Mouse (Mus musculus) left cerebral cortex, postnatal 4 days (tissue): ENCODE data around the gene Mob1b. TPM values are rescaled to one million over a fixed set of nuclear protein-coding genes. Genes with fewer than 3 reads are reported as not detected.
"Not testable (repeated sequence)": the region's sequence is repeated elsewhere in the genome, so short reads cannot be mapped to it uniquely, and the experiment has no call there.

Source experiments
- DNase-seq: peaks from one replicate; pipeline ENCODE4 v3.0.0-alpha.2; 2022
- intact Hi-C: fragments of 180-260 bp; cut with DNase I; formaldehyde crosslinking; loops from one replicate; pipeline ENCODE4 v1.15.1; 2025
- total RNA-seq, 2 experiments: library from RNA; stranded (reverse); gene quantifications; 2 replicates each; pipeline ENCODE4 v1.2.3; 2021

The Mob1b gene
- total RNA-seq, 2 experiments from 2014 or later, result 30.8 to 31.1 TPM

DNA sequence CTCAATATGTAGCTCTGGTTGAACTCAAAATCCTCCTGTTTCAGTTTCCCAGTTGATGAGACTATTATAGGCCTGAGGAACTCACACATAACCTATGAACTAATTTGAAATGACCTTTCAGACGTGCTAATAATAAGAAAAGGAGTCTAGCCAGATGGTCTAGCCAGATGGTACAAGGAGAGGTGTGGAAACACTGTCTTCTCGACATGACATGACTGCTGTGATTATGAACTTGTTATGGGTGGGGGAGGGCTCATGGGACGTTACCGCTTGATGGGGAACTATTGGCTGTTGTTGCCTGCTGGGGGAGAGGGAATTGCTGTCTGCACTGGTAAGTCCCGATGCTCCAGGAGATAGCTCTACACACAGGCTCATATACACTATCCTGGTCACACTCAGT is 23.4 kb upstream of the Mob1b start:
- no peak for DNase-seq
- intact Hi-C loops, result loop anchor here (10.0 kb wide), 1 partner anchor 688 kb away; no protein-coding TSS in a partner anchor

DNA sequence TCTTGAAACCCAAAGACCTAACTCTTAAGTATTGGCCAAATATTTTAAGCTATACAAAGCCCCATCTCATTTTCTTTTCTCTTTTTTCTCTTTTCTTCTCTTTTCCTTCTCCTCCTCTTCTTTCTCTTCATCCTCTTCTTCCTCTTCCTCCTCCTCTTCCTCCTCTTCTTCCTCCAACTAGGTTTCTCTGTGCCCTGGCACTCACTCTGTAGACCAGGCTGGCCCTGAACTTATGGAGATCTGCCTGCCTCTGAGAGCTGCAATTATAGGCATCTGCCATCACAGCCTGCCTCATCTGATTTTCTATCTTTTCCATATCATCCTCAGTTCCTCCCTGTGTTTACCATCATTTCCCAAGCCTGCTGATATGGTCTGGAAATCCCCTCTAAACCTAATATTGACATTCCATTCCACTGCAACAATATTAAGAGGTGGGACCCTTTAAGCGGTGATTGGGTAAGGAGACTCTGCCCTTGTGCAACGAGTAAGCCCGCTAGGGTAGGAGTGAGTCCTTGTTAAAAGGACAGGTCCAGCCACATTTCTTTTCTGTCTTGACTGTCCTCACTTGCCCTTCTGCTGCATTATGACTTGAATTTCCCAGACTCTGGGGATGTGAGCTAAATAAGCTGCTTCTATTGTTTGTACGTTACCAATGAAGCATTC is 21.3 kb upstream of the Mob1b start:
- no peak for DNase-seq
- intact Hi-C loops, result loop anchor here (10.0 kb wide), 1 partner anchor 685 kb away; no protein-coding TSS in a partner anchor

DNA sequence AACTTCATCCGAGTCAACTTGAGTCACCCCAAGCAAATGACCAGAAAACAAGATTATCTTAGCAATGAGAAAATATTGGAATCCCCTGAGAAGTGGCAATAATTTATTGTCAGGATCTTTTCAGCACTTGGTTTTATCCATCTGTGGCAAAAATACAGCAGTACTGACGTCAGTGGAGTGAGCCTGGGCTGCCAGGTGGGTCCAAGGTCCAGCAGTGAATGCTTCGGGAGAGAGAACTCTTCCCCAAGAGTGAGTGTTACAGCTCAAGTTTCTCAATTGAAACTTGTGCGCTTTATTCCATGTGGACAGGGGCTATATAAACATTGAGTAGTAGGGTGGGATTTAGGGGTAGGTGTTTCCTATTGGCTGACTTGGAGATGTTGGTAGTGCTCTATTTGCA is 18.6 kb upstream of the Mob1b start:
- no peak for DNase-seq
- intact Hi-C loops, result no loop called here

DNA sequence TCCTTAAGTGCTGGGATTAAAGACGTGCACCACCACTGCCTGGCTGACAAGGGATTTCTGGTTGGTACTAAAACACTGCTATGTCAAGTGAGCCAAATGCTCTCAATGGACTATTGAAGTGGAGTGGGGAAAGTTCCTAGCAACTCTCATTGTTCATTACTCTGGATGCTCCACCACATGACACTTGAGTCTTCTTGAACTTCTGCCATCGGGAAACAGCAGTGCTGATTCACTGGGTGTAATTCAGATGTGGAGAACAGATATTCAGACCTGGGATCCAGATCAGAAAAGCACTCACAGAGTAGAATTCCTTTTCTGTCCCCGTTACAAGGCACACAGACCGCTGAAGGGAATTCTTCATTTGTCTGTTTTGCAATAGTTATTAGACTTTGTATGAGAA is 17.1 kb upstream of the Mob1b start:
- no peak for DNase-seq
- intact Hi-C loops, result no loop called here

DNA sequence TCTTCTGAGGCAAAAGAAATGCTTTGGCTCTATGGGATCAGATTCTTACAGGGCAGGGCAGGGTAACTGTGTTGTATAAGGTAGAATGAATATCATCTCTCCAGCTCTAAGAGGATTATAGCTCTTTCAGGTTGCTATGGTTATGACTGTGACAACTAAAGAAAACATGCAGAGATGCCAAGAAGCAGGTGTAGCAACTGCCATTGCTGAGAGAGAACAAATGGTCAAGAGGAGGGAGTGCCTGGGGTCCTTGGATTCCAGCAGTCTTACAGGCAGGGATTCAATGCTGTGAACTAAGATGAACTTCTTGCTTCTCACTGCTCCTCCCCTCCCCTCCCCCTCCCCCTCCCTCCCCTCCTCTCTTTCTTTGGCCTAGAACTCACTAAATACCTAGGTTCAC is 9.5 kb upstream of the Mob1b start:
- intact Hi-C loops, result no loop called here

DNA sequence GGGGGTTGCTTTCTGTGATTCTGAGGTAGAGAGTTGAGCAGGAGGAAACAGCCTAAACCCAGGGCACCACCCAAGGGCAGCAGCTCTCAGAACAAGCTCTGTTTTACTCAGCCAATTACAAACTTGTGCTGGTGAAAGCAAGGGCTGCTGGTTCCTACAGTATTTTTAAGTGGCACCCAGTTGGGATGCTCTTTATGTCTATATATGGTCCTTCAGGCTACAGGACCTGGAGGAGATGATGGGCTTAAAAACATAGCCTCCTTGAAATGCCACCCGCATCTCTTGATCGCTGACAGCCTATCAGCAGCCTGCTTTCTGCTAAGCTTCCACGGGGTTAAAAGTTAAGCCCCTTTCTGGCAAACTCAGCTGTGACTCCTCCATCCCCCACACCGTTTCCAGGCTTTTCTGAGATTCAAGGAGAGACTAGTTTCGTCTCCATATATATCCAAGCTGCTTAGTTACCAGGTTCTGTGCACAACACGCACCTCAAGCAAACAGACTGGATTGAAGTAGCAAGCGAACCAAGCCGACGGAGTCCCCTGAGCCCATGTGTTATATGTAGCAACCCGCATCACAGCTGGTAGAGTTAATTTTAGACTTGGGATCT is 8.9 kb upstream of the Mob1b start:
- no peak for DNase-seq

More for the DNA sequence above, 9.5 kb upstream of the Mob1b start:
- DNase-seq, result no peak

DNA sequence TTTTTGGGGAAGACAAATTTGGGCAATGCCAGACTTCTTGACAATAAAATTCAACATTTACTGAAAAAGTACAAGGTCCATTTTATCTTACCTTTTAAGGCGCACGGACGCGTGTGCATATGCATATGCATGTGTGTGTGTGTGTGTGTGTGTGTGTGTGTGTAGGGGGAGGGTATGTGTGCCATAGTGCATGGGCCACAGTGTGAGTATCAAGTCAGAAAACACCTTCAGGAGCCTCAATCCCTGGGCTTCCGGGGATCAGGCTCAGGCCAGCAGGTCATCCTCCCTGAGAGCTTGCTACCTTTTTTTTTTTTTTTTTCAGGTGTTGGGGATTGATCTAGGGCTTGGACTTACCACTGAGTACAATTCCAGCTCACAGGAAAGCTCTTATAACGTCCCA is 8.3 kb upstream of the Mob1b start:
- intact Hi-C loops, result no loop called here
- no peak for DNase-seq

More for the DNA sequence above, 8.9 kb upstream of the Mob1b start:
- intact Hi-C loops, result no loop called here

DNA sequence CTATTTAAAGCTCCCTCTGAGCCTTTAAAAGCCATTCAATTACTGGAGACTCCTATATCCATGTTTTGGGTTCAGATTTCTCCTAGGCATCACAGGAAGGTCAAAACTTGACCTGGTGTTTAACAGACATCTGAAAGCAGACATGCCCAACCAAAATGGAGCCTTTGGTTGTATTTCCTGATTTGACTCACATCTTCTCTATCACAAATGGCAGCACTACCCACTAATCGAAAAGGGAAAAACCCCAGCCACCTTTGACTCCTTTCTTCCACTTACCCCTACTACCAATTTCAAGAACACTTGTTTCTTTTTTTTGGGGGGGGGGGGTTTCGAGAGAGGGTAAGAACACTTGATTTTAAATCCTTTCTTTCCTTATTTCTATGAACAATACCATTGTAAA is 3.7 kb upstream of the Mob1b start:
- intact Hi-C loops, result no loop called here
- no peak for DNase-seq

DNA sequence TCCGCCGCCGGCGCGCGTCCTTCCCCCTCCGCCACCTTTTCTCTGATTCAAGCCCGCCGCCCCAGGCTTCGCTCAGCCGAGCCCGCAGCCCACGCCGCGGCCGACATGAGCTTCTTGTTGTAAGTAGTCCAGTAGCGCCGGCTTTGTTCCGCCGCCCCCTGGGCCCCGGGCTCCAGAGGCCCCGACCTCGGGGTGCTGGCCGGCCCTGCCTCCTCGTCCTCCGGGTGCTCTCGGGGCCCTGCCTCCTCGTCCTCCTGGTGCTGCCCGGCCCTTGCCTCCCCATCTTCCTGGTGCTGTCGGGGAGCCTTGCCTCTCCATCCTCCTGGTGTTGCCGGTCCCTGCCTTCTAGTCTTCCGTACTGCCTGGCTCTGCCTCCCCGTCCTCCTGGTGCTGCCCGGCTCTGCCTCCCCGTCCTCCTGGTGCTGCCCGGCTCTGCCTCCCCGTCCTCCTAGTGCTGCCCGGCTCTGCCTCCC is 384 bp downstream of the Mob1b start:
- DNase-seq, result no peak
- intact Hi-C loops, result loop anchor here (5.0 kb wide), 1 partner anchor 34 kb away; no protein-coding TSS in a partner anchor

DNA sequence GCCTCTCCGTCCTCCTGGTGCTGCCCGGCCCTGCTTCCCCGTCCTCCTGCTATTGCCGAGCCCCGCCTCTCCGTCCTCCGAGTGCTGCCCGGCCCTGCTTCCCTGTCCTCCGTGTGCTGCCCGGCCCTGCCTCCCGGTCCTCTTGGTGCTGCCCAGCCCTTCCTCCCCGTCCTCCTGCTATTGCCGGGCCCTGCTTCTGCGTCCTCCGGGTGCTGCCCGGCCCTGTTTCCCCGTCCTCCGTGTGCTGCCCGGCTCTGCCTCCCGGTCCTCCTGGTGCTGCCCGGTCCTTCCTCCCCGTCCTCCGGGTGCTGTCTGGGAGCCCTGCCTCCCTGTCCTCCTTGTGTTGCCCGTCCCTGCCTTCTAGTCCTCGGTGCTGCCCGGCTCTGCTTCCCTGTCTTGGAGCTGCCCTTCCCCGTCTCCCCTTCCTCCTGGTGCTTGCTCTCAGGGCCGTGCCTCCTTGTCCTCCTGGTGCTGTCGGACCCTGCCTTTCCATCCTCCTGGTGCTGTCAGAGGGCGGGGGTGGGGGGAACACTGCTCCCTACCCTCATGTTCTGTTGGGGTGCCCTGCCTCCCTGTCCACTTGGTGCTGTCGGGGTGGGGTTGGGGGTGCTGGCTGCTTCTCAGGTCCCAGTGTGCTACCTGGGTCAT is 1.0 kb downstream of the Mob1b start:
- DNase-seq, result peak; percentile 26
- intact Hi-C loops, result loop anchor here (5.0 kb wide), 1 partner anchor 34 kb away; no protein-coding TSS in a partner anchor

DNA sequence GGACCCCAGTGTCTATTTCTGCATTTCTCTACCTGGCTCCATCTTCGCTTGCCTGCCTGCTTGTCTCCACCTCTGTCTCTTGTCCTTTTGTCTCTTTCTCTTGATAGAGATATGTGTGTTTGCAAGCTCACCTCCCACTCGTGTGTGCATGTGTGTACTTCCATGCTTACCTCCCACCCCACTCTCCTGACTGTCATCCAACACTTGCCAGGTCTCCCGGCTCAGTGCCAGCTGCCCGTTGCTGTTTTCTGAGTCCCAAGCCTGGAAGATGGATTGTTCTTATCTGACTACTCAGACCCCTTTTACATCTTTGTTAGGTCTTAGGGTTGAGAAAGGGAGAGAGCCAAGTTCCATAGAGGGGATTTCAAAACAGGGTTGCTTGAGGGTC is 1.6 kb downstream of the Mob1b start:
- intact Hi-C loops, result loop anchor here (5.0 kb wide), 1 partner anchor 35 kb away; no protein-coding TSS in a partner anchor
- DNase-seq, result peak; percentile 74

DNA sequence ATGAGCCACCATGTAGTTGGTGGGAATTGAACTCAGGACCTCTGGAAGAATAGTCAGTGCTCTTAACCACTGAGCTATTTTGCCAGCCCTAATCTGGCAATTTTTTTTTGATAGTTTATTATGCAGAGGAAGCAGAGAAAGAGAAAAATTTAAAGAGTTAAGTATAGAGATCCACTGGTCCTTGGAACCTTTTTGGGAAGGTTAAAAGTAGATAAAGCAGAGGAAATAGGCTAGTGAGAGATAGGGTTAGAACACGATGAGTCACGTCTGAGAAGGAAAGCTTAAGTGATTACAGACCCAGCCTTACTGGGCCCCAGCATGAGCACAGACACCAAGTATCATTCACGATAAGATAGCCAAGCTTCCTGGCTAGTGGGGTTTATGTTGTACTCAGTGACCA is 3.4 kb downstream of the Mob1b start:
- intact Hi-C loops, result loop anchor here (5.0 kb wide), 1 partner anchor 37 kb away; no protein-coding TSS in a partner anchor

DNA sequence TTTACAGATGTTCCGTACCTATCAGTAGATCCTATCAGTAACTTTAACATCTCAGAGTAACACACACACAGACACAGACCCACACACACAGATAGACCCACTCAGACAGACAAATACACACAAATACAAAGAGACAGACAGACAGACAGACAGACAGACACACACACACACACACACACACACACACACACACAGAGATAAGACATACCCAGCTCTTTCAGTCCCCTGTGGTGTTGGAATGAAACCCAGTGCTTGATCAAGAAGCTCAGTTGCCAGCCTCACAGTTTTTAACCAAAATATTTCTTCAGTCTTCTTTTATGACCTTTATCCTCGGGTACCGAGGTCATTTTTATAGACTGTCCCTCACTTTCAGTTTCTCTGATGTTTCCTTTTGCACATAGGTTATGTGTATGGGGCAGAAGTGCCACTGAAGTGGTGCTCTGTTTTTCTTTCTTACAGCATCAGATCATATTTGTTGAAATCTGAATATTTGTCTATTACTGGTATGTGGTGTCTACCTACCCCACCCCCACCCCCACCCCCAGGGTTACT is 7.0 kb downstream of the Mob1b start:
- intact Hi-C loops, result no loop called here
- DNase-seq, result no peak

More for the DNA sequence above, 3.4 kb downstream of the Mob1b start:
- no peak for DNase-seq

DNA sequence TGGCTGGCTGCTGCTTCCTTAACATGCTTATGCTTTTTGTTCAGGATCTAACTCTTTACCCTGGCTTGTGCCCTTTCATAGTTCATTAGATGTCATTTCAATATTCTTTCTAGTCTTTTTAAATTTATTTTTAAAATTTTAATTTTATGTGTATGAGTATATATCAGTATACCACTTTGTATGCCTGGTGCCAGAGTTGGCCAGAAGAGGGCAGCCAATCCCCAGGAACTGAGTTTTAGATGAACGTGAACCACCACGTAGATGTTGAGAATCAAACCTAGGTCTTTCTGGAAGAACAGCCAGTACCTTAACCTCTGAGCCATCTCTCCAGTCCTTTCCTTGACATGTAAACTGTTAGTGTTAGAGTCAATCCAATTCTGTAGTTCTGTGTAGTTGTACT is 14.1 kb downstream of the Mob1b start:
- intact Hi-C loops, result no loop called here
- no peak for DNase-seq

DNA sequence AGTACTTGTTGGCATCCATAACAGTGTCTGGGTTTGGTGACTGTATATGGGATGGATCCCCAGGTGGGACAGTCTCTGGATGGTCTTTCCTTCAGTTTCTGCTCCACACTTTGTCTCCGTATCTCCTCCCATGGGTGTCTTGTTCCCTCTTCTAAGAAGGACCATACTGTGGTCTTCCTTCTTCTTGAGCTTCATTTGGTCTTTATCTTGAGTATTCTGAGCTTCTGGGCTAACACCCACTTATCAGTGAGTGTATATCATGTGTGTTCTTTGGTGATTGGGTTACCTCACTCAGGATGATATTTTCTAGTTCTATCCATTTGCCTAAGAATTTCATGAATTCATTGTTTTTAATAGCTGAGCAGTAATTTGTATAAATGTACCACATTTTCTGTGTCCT is 20.4 kb downstream of the Mob1b start:
- intact Hi-C loops, DNase-seq: not testable (repeated sequence)

DNA sequence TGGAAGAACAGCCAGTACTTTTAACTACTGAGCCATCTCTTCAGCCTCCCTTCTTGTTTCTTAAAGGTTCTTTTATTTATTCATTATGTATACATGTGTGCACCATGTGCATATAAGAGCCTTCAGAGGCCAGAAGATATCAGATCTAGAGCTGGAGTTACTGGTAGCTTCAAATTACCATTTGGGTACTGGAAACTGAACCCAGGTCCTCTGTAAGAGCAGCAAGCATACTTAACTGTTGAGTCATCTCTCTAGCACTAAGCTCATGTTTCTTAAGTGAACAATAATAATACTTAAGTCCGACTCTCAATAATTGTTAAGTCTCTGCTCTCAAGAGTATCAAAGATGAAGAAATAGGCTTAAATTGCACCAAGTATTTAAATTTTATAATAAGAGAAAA is 27.1 kb downstream of the Mob1b start:
- intact Hi-C loops, result no loop called here
- DNase-seq, result no peak

DNA sequence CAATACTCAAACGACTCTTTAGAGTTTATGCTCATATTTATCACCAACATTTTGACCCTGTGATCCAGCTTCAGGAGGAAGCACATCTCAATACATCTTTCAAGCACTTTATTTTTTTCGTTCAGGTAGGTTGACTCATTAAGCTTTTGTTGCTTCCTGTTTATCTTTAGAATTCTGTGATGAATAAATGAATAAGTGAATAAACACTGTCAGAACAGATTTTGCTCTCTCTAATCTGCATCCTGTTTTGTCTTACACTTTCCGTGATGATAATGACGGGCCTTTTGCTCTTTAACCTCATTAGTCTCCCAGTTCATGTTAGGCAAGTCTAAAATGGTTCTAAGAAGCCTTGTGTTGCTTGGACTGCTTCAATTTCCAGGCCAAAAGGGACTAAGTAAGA is 32.5 kb downstream of the Mob1b start:
- intact Hi-C loops, result no loop called here

DNA sequence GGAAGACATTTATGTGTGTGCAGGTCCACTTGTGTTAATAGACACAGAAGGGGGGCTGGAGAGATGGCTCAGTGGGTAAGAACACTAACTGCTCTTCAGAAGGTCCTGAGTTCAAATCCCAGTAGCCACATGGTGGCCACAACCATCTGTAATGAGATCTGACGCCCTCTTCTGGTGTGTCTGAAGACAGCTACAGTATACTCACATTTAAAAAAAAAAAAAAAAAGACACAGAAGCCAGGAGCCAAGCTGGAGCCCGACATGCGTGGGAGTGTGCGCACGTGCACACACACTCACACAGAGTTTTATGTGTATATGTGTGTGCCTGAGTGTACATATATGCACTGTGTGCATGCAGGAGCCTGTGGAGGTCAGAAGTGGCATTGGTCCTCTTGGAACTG is 42.0 kb downstream of the Mob1b start:
- no peak for DNase-seq
- intact Hi-C loops, result no loop called here

More for the DNA sequence above, 32.5 kb downstream of the Mob1b start:
- no peak for DNase-seq

DNA sequence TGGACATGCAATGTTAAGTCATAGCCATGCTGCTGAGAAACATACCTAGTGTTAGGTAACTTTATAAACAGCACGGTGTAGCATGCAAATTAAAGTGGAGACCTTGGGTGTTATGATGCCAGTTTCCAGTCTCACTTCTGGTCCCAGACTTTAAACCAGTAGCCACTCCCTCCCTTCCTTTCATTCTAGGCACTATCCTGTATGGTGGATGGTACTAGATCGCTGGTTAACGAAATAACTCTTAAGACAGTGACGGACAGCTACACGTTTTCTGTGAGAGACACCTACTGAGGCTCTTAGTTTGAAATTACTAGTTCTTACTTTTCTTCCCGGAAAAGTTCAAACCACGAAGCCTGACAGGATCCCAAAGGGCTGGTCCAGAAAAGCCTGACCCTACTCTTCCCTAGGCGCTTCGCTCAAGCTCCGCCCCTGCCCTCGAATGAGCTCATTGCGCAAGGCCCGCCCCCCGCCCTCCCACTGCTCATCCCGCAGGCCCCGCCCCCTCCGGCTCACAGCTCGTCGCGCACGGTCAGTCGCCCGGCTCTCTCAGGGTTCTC is 43.9 kb downstream of the Mob1b start:
- DNase-seq, result no peak
- intact Hi-C loops, result no loop called here

DNA sequence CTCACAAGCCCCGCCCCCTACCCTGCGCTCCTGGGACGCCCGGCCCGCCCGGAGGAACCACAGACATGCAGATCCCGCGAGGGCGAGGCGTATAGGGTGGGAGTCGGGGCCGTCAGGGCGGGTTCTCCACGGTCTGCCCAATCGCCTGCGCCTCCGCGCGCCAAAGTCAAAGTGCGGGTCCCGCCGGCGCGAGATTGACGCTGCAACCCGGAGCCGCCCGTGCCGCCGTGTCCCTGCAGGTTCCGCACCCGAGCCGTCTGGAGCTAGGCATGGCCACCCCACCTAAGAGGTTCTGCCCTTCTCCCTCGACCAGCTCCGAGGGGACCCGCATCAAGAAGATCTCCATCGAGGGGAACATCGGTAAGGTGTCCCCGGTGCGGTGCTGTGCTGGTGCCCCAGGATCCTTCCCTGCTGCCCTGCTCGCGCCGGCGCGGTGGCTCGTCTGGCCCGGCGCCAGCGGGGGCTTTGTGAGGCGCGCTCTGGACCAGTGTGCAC is 44.4 kb downstream of the Mob1b start, which contains the start of gene Dck:
Dck (plus strand) TSS at position 10 of the 495 bp plus-strand sequence.
- DNase-seq, result peak; percentile 99
- intact Hi-C loops, result no loop called here

DNA sequence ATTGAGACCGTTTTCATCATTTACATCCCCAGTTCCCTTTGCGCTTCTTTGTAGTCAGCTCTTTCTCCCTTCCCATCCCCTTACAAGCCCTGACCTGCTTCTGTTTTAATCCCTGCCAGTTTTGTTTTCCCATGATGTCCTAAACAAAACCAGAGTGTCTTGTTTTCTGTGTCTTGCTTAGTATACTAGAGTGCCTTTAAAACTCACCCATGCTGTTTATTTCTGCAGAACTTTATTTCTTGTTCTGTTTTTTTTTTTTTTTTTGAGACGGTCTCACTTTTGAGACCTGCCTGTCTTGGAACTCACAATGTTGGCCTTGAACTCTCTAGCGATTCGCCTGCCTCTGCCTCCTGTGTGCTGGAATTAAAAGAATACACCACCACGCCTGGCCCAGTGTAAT is 44.9 kb downstream of the Mob1b start:
- intact Hi-C loops, result no loop called here
- DNase-seq, result no peak
